Mouse (Mus musculus) spleen, postnatal 36 days (tissue): ENCODE results near the gene Wdfy3.
"Not testable (repeated sequence)": the region's sequence is repeated elsewhere in the genome, so short reads cannot be mapped to it uniquely, and the experiment has no call there.

Experiments used
- DNase-seq, 2 experiments: peaks; one replicate each; pipeline ENCODE4 v3.0.0; 2022; ENCODE audit warnings: low spot score in 2 of 2, mixed read lengths in 1 of 2

Gene Wdfy3

GRCm38 (mm10) chr5:101887989-101888388 lies 181.7 kb downstream of the Wdfy3 start:
- no peak for DNase-seq

- no peak for DNase-seq
These were observed 184.7 kb downstream of the Wdfy3 start for GRCm38 (mm10) chr5:101885039-101885438.

- DNase-seq = no peak
These were observed 187.5 kb downstream of the Wdfy3 start for GRCm38 (mm10) chr5:101882191-101882590.

- DNase-seq = no peak
These were observed 189.8 kb downstream of the Wdfy3 start for GRCm38 (mm10) chr5:101879914-101880313.

GRCm38 (mm10) chr5:101878403-101878802 lies 191.3 kb downstream of the Wdfy3 start:
- no peak for DNase-seq

GRCm38 (mm10) chr5:101876185-101876584 lies 193.5 kb downstream of the Wdfy3 start:
- no peak for DNase-seq

GRCm38 (mm10) chr5:101866722-101867121 lies 203.0 kb downstream of the Wdfy3 start:
- DNase-seq = no peak

- DNase-seq = no peak
These were observed 205.8 kb downstream of the Wdfy3 start for GRCm38 (mm10) chr5:101863946-101864345.

- no peak for DNase-seq
These were observed 207.1 kb downstream of the Wdfy3 start for GRCm38 (mm10) chr5:101862651-101863050.

GRCm38 (mm10) chr5:101861786-101862571 lies 207.7 kb downstream of the Wdfy3 start:
- DNase-seq = no peak

- no peak for DNase-seq
These were observed 210.8 kb downstream of the Wdfy3 start for GRCm38 (mm10) chr5:101858891-101859436.

GRCm38 (mm10) chr5:101855475-101855874 lies 214.2 kb downstream of the Wdfy3 start:
- DNase-seq = no peak

GRCm38 (mm10) chr5:101854667-101855066 lies 215.1 kb downstream of the Wdfy3 start:
- no peak for DNase-seq

GRCm38 (mm10) chr5:101854100-101854499 lies 215.6 kb downstream of the Wdfy3 start:
- DNase-seq = no peak

GRCm38 (mm10) chr5:101852116-101852680 lies 217.5 kb downstream of the Wdfy3 start:
- no peak for DNase-seq

- no peak for DNase-seq
These were observed 218.6 kb downstream of the Wdfy3 start for GRCm38 (mm10) chr5:101851133-101851532.

- no peak for DNase-seq
These were observed 222.0 kb downstream of the Wdfy3 start for GRCm38 (mm10) chr5:101847762-101848161.

GRCm38 (mm10) chr5:101847323-101847722 lies 222.4 kb downstream of the Wdfy3 start:
- DNase-seq = no peak

GRCm38 (mm10) chr5:101845930-101846329 lies 223.8 kb downstream of the Wdfy3 start:
- no peak for DNase-seq

GRCm38 (mm10) chr5:101845011-101845410 lies 224.7 kb downstream of the Wdfy3 start:
- DNase-seq = no peak

GRCm38 (mm10) chr5:101840476-101840875 lies 229.2 kb downstream of the Wdfy3 start:
- DNase-seq = no peak

- not testable (repeated sequence) for DNase-seq
These were observed 232.1 kb downstream of the Wdfy3 start for GRCm38 (mm10) chr5:101837605-101838004.

GRCm38 (mm10) chr5:101836221-101836620 lies 233.5 kb downstream of the Wdfy3 start:
- no peak for DNase-seq
